Mouse (Mus musculus) MEL (cell line): ENCODE results near the gene Dpf3. TPM values are rescaled to one million over a fixed set of nuclear protein-coding genes. Genes with fewer than 3 reads are reported as not detected.

Experiments
- DNase-seq: peaks from one replicate; pipeline ENCODE4 v3.0.0; 2011; ENCODE audit warnings: low read depth, low spot score
- H3K27ac ChIP-seq: 2 replicates; pipeline ENCODE4 v1.5.1; 2012; ENCODE audit warnings: low read depth, mild to moderate bottlenecking, control low read depth, low read length, moderate library complexity; ENCODE audit not compliant: control insufficient read depth
- H3K27me3 ChIP-seq, 2 experiments: fragments of 150-350 bp in 1 of 2; sonication (generic) in 1 of 2; 2 replicates each; pipeline ENCODE4 v1.6.1; 2012; ENCODE audit warnings: low read length in 2 of 2, mild to moderate bottlenecking in 2 of 2, improper control_type of control experiment in 1 of 2, moderate library complexity in 1 of 2; ENCODE audit not compliant: insufficient read depth in 2 of 2, control insufficient read depth in 1 of 2
- H3K36me3 ChIP-seq, 2 experiments: 2 replicates each; pipeline ENCODE4 v1.6.1; 2012 to 2014; ENCODE audit warnings: low read length in 2 of 2, improper control_type of control experiment in 1 of 2, inconsistent platforms in 1 of 2, mild to moderate bottlenecking in 1 of 2; ENCODE audit not compliant: insufficient read depth in 2 of 2, control insufficient read depth in 1 of 2
- H3K4me1 ChIP-seq, 2 experiments: fragments of 150-350 bp in 1 of 2; sonication (generic) in 1 of 2; 2 replicates each; pipeline ENCODE4 v1.6.1; 2012; ENCODE audit warnings: low read length in 2 of 2, improper control_type of control experiment in 1 of 2, mild to moderate bottlenecking in 1 of 2; ENCODE audit not compliant: insufficient read depth in 2 of 2, control insufficient read depth in 1 of 2
- H3K4me3 ChIP-seq, 2 experiments: fragments of 150-350 bp in 1 of 2; sonication (generic) in 1 of 2; 2 replicates each; pipeline ENCODE4 v1.5.1; 2012; ENCODE audit warnings: low read depth in 2 of 2, low read length in 2 of 2, mild to moderate bottlenecking in 2 of 2, moderate library complexity in 2 of 2, control low read depth in 1 of 2, improper control_type of control experiment in 1 of 2; ENCODE audit not compliant: control insufficient read depth in 1 of 2, insufficient read depth in 1 of 2
- H3K79me2 ChIP-seq: 2 replicates; pipeline ENCODE4 v1.6.1; 2012; ENCODE audit warnings: mild to moderate bottlenecking, low read length, moderate library complexity; ENCODE audit not compliant: control insufficient read depth, poor library complexity, insufficient read depth
- H3K9ac ChIP-seq: 2 replicates; pipeline ENCODE4 v1.6.1; 2012; ENCODE audit warnings: low read depth, mild to moderate bottlenecking, control low read depth, low read length, moderate library complexity; ENCODE audit not compliant: control insufficient read depth, poor library complexity, severe bottlenecking
- H3K9me3 ChIP-seq: fragments of 150-350 bp; sonication (generic); replicated peaks from 2 replicates; pipeline ENCODE4 v1.6.1; 2012; ENCODE audit warnings: mild to moderate bottlenecking, low read length, improper control_type of control experiment, moderate library complexity; ENCODE audit not compliant: insufficient read depth
- CHD2 ChIP-seq: IDR thresholded peaks from 2 replicates; pipeline ENCODE4 v1.6.1; 2011; ENCODE audit warnings: low read length, improper control_type of control experiment
- E2F4 ChIP-seq: IDR thresholded peaks from 2 replicates; pipeline ENCODE4 v1.6.1; 2011; ENCODE audit warnings: low read depth, low read length, improper control_type of control experiment, borderline replicate concordance
- EP300 ChIP-seq, 2 experiments: IDR thresholded peaks; 2 replicates each; pipeline ENCODE4 v1.6.1; 2011; ENCODE audit warnings: improper control_type of control experiment in 2 of 2, low read length in 2 of 2, low read depth in 1 of 2, mild to moderate bottlenecking in 1 of 2
- GABPA ChIP-seq: IDR thresholded peaks from 2 replicates; pipeline ENCODE4 v1.6.1; 2012; ENCODE audit warnings: low read depth, mild to moderate bottlenecking, inconsistent platforms, low read length, improper control_type of control experiment, moderate library complexity
- GATA1 ChIP-seq: IDR thresholded peaks from 2 replicates; pipeline ENCODE4 v1.6.1; 2011; ENCODE audit warnings: low read depth, low read length, improper control_type of control experiment
- HCFC1 ChIP-seq: IDR thresholded peaks from 2 replicates; pipeline ENCODE4 v1.6.1; 2012; ENCODE audit warnings: low read depth, mild to moderate bottlenecking, inconsistent platforms, low read length, improper control_type of control experiment, moderate library complexity
- JUND ChIP-seq: IDR thresholded peaks from 2 replicates; pipeline ENCODE4 v1.6.1; 2011; ENCODE audit warnings: low read depth, mild to moderate bottlenecking, improper control_type of control experiment, low read length
- KAT2A ChIP-seq: conservative IDR thresholded peaks from 2 replicates; pipeline ENCODE4 v1.6.1; 2012; ENCODE audit warnings: low read depth, low read length, improper control_type of control experiment, inconsistent platforms
- MEF2A ChIP-seq: IDR thresholded peaks from 2 replicates; pipeline ENCODE4 v1.6.1; 2014; ENCODE audit warnings: low read depth, mild to moderate bottlenecking, inconsistent platforms, low read length, improper control_type of control experiment; ENCODE audit not compliant: poor library complexity, insufficient replicate concordance, severe bottlenecking; ENCODE audit errors: extremely low read depth
- MYB ChIP-seq: IDR thresholded peaks from 2 replicates; pipeline ENCODE4 v1.6.1; 2011; ENCODE audit warnings: mild to moderate bottlenecking, low read depth, low read length, improper control_type of control experiment
- MYC ChIP-seq: IDR thresholded peaks from 2 replicates; pipeline ENCODE4 v1.6.1; 2011; ENCODE audit warnings: low read depth, mild to moderate bottlenecking, low read length, improper control_type of control experiment, moderate library complexity
- NELFE ChIP-seq: IDR thresholded peaks from 2 replicates; pipeline ENCODE4 v1.6.1; 2011; ENCODE audit warnings: low read depth, low read length, improper control_type of control experiment
- POLR2A ChIP-seq, 2 experiments: IDR thresholded peaks; 2 replicates each; pipeline ENCODE4 v1.6.1; 2011 to 2012; ENCODE audit warnings: low read length in 2 of 2, mild to moderate bottlenecking in 2 of 2, control low read depth in 1 of 2, improper control_type of control experiment in 1 of 2, low read depth in 1 of 2, moderate library complexity in 1 of 2; ENCODE audit not compliant: control insufficient read depth in 1 of 2, insufficient read depth in 1 of 2, poor library complexity in 1 of 2
- RAD21 ChIP-seq: IDR thresholded peaks from 2 replicates; pipeline ENCODE4 v1.6.1; 2011; ENCODE audit warnings: mild to moderate bottlenecking, low read depth, low read length, improper control_type of control experiment
- TBP ChIP-seq: IDR thresholded peaks from 2 replicates; pipeline ENCODE4 v1.8.0; 2011; ENCODE audit warnings: low read depth, low read length, improper control_type of control experiment
- TCF12 ChIP-seq: IDR thresholded peaks from 2 replicates; pipeline ENCODE4 v1.6.1; 2014; ENCODE audit warnings: low read depth, mild to moderate bottlenecking, inconsistent platforms, low read length, improper control_type of control experiment, moderate library complexity
- UBTF ChIP-seq: IDR thresholded peaks from 2 replicates; pipeline ENCODE4 v1.6.1; 2012; ENCODE audit warnings: low read depth, mild to moderate bottlenecking, inconsistent platforms, low read length, improper control_type of control experiment, moderate library complexity, borderline replicate concordance; ENCODE audit not compliant: insufficient read depth
- ZC3H11A ChIP-seq: IDR thresholded peaks from 2 replicates; pipeline ENCODE4 v1.6.1; 2012; ENCODE audit warnings: low read depth, mild to moderate bottlenecking, inconsistent platforms, low read length, improper control_type of control experiment
- ZKSCAN1 ChIP-seq: IDR thresholded peaks from 2 replicates; pipeline ENCODE4 v1.6.1; 2012; ENCODE audit warnings: low read depth, mild to moderate bottlenecking, inconsistent platforms, low read length, improper control_type of control experiment, moderate library complexity
- ZMIZ1 ChIP-seq: IDR thresholded peaks from 2 replicates; pipeline ENCODE4 v1.6.1; 2012; ENCODE audit warnings: low read depth, mild to moderate bottlenecking, inconsistent platforms, low read length, improper control_type of control experiment, moderate library complexity
- ZNF384 ChIP-seq: IDR thresholded peaks from 2 replicates; pipeline ENCODE4 v1.6.1; 2012; ENCODE audit warnings: low read depth, mild to moderate bottlenecking, inconsistent platforms, low read length, improper control_type of control experiment
- polyA plus RNA-seq, 2 experiments: library from polyadenylated mRNA; stranded (reverse) in 1 of 2; unstranded in 1 of 2; fragments of >175 nt in 1 of 2; fragments of >200 nt in 1 of 2; gene quantifications; 2 replicates each; pipeline versions ENCODE4 v1.2.1 to v1.2.4; 2012; ENCODE audit warnings: low replicate concordance in 2 of 2, low read depth in 1 of 2; ENCODE audit not compliant: insufficient read length in 2 of 2, insufficient read depth in 1 of 2, missing spikeins in 1 of 2
- total RNA-seq: library from RNA; depleted of rRNA; stranded (reverse); fragments of 300-350 nt; gene quantifications from 2 replicates; pipeline ENCODE4 v1.2.3, GENCODE M21; 2012

The Dpf3 gene
- total and polyA plus RNA-seq, 3 experiments, result 4.2 to 6.8 TPM; not detected in 1

DNA sequence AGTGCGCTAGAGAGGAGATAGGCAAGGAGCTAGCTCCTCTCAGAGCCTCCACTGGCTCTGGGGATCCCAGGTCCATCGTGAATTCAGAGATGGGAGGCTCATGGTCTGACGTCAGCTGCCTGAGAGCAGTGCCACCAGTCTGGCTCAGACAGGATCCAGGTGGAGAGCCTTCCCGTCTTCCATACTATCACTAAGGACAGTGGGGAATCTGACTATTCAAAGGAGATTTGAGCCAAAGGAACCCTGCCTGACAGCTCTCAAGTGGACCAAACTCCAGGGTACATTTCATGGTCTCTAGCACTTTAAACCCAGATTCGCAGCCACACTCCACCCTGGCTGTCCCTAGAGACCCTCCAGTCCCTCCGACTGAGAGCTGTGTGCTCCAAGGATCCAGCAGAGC is 280.6 kb downstream of the Dpf3 start:
- Histone ChIP-seq H3K36me3 (no peaks in the 10 kb centered on the region), H3K9ac (no peak overlapping the region), H3K4me3 (no peak overlapping the region), H3K27me3 (peaks cover 0 to 6% of the 10 kb centered on the region in 2 experiments; a peak in 1 of 4 replicates), H3K79me2 (no peaks in the 10 kb centered on the region), H3K9me3 (no peaks in the 10 kb centered on the region), H3K4me1 (no peaks in the 10 kb centered on the region), H3K27ac (no peak overlapping the region)
- no peak for DNase-seq
- TF ChIP-seq JUND, result no peak
- TF ChIP-seq TBP, result no peak
- no peak for TF ChIP-seq GABPA
- no peak for TF ChIP-seq ZKSCAN1
- no peak for TF ChIP-seq CHD2
- no peak for TF ChIP-seq POLR2A (IDR thresholded peaks at IDR 0.05; ENCODE audit: control insufficient read depth in 1 of 2, insufficient read depth in 1 of 2, low read depth in 1 of 2, low read length in 2 of 2, poor library complexity in 1 of 2)
- TF ChIP-seq TCF12, result no peak
- no peak for TF ChIP-seq HCFC1
- no peak for TF ChIP-seq GATA1
- TF ChIP-seq NELFE, result no peak
- TF ChIP-seq MEF2A, result no peak
- TF ChIP-seq MYB, result no peak

GRCm38 (mm10) chr12:83204361-83204760 is 283.2 kb downstream of the Dpf3 start:
- H3K27ac ChIP-seq, result no peak overlapping the region

GRCm38 (mm10) chr12:83201674-83202073 is 285.8 kb downstream of the Dpf3 start:
- no peak overlapping the region for H3K4me3 ChIP-seq
- H3K27me3 ChIP-seq, result 0 out of 4 replicates have a peak, but pooled peaks cover 0 to 3% of the 10 kb centered on the region in 2 experiments

More at GRCm38 (mm10) chr12:83204361-83204760, 283.2 kb downstream of the Dpf3 start:
- no peak for DNase-seq
- peaks cover 0 to 4% of the 10 kb centered on the region in 2 experiments; a peak in 1 of 4 replicates for H3K27me3 ChIP-seq
- H3K36me3 ChIP-seq, result no peaks in the 10 kb centered on the region
- no peaks in the 10 kb centered on the region for H3K9me3 ChIP-seq
- no peak overlapping the region for H3K4me3 ChIP-seq
- no peak for TF ChIP-seq NELFE
- no peak for TF ChIP-seq KAT2A
- no peak for TF ChIP-seq UBTF
- TF ChIP-seq E2F4, result no peak
- H3K9ac ChIP-seq, result no peak overlapping the region
- H3K4me1 ChIP-seq, result no peaks in the 10 kb centered on the region; a peak in 1 of 4 replicates
- H3K79me2 ChIP-seq, result no peaks in the 10 kb centered on the region

More at GRCm38 (mm10) chr12:83201674-83202073, 285.8 kb downstream of the Dpf3 start:
- no peak for DNase-seq
- TF ChIP-seq ZMIZ1, result no peak
- no peak for TF ChIP-seq UBTF
- no peak for TF ChIP-seq RAD21
- no peak for TF ChIP-seq HCFC1
- no peak for TF ChIP-seq MYC
- TF ChIP-seq EP300 (IDR thresholded peaks at IDR 0.05; ENCODE audit: low read depth in 1 of 2, low read length in 2 of 2), result no peak
- no peak for TF ChIP-seq ZC3H11A
- TF ChIP-seq ZNF384, result no peak
- H3K9ac ChIP-seq, result no peak overlapping the region
- H3K9me3 ChIP-seq, result no peaks in the 10 kb centered on the region
- no peak overlapping the region for H3K27ac ChIP-seq
- no peaks in the 10 kb centered on the region for H3K36me3 ChIP-seq
- no peaks in the 10 kb centered on the region; a peak in 2 of 4 replicates for H3K4me1 ChIP-seq
- no peaks in the 10 kb centered on the region for H3K79me2 ChIP-seq
